Mouse (Mus musculus) CH12.LX (cell line): ENCODE results near the gene Msh3.

Source experiments
- BHLHE40 ChIP-seq: IDR thresholded peaks from 2 replicates; pipeline ENCODE4 v1.6.1; 2011; ENCODE audit warnings: mild to moderate bottlenecking, low read depth, low read length, improper control_type of control experiment
- CTCF ChIP-seq, 2 experiments: IDR thresholded peaks in 1 of 2; conservative IDR thresholded peaks in 1 of 2; 2 replicates each; pipeline ENCODE4 v1.5.1; 2011 to 2012; ENCODE audit warnings: low read depth in 2 of 2, low read length in 2 of 2, improper control_type of control experiment in 1 of 2, inconsistent platforms in 1 of 2, mild to moderate bottlenecking in 1 of 2, moderate library complexity in 1 of 2
- EP300 ChIP-seq: IDR thresholded peaks from 2 replicates; pipeline ENCODE4 v1.6.1; 2011; ENCODE audit warnings: low read length, improper control_type of control experiment
- GABPA ChIP-seq: IDR thresholded peaks from 2 replicates; pipeline ENCODE4 v1.6.1; 2012; ENCODE audit warnings: low read depth, low read length, improper control_type of control experiment, inconsistent platforms; ENCODE audit not compliant: insufficient replicate concordance
- HCFC1 ChIP-seq: IDR thresholded peaks from 2 replicates; pipeline ENCODE4 v1.6.1; 2012; ENCODE audit warnings: low read depth, mild to moderate bottlenecking, inconsistent platforms, low read length, improper control_type of control experiment
- MYC ChIP-seq: IDR thresholded peaks from 2 replicates; pipeline ENCODE4 v1.6.1; 2011; ENCODE audit warnings: low read depth, mild to moderate bottlenecking, improper control_type of control experiment, low read length
- NELFE ChIP-seq: IDR thresholded peaks from 2 replicates; pipeline ENCODE4 v1.6.1; 2011; ENCODE audit warnings: low read depth, low read length, improper control_type of control experiment
- POLR2A ChIP-seq: IDR thresholded peaks from 2 replicates; pipeline ENCODE4 v1.6.1; 2011; ENCODE audit warnings: low read depth, mild to moderate bottlenecking, improper control_type of control experiment, low read length
- SIN3A ChIP-seq: IDR thresholded peaks from 2 replicates; pipeline ENCODE4 v1.6.1; 2012; ENCODE audit warnings: low read length, improper control_type of control experiment, inconsistent platforms
- UBTF ChIP-seq: IDR thresholded peaks from 2 replicates; pipeline ENCODE4 v1.6.1; 2012; ENCODE audit warnings: low read depth, mild to moderate bottlenecking, inconsistent platforms, low read length, improper control_type of control experiment, moderate library complexity
- ZC3H11A ChIP-seq: IDR thresholded peaks from 2 replicates; pipeline ENCODE4 v1.6.1; 2012; ENCODE audit warnings: low read depth, mild to moderate bottlenecking, inconsistent platforms, low read length, improper control_type of control experiment
- ZMIZ1 ChIP-seq: IDR thresholded peaks from 2 replicates; pipeline ENCODE4 v1.6.1; 2012; ENCODE audit warnings: low read depth, mild to moderate bottlenecking, inconsistent platforms, low read length, improper control_type of control experiment
- ZNF384 ChIP-seq: IDR thresholded peaks from 2 replicates; pipeline ENCODE4 v1.6.1; 2012; ENCODE audit warnings: low read depth, low read length, improper control_type of control experiment, inconsistent platforms

DNA sequence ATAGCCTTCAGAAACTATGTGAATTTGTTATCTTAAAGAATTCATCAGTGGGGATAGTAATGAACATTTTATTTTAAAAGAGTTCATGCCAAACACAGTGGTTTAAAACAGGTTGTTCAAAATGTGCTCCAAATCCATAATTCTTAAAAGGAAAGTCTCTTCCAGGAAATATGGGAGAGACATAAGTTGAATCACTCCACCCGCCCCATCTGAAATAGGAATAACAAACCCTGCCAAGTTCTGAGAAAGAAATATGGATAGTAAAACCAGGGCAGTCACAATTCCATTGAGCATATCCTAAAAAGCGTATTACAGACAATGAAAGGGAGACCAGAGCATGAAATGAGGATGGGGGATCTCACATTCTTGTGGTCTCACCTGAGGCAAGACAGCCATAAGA, 157.9 kb downstream of the Msh3 start:
- TF ChIP-seq POLR2A (no peak), UBTF (no peak), BHLHE40 (no peak), NELFE (no peak), SIN3A (no peak), GABPA (no peak), HCFC1 (no peak), ZC3H11A (no peak), EP300 (no peak), CTCF (conservative IDR thresholded peaks at IDR 0.05 in 1 of 2, IDR thresholded peaks at IDR 0.05 in 1 of 2; ENCODE audit: low read depth in 2 of 2, low read length in 2 of 2) (no peak), MYC (no peak), ZMIZ1 (no peak), ZNF384 (no peak)
